Mouse (Mus musculus) C2C12 (cell line): ENCODE measurements around the gene Cdc34. TPM values are rescaled to one million over a fixed set of nuclear protein-coding genes. Genes with fewer than 3 reads are reported as not detected.

Experiments used
- H3K27me3 ChIP-seq: one replicate; pipeline ENCODE4 v1.6.1; 2011; ENCODE audit not compliant: control insufficient read depth, insufficient read depth, insufficient read length
- H3K36me3 ChIP-seq: one replicate; pipeline ENCODE4 v1.6.1; 2011; ENCODE audit not compliant: control insufficient read depth, insufficient read depth
- H3K4me3 ChIP-seq: one replicate; pipeline ENCODE4 v1.5.1; 2011; ENCODE audit warnings: mild to moderate bottlenecking, control low read depth; ENCODE audit not compliant: poor library complexity, insufficient read depth, severe bottlenecking
- H3K79me2 ChIP-seq: one replicate; pipeline ENCODE4 v1.6.1; 2011; ENCODE audit not compliant: control insufficient read depth, insufficient read depth
- H3K79me3 ChIP-seq: one replicate; pipeline ENCODE4 v1.6.1; 2011; ENCODE audit warnings: low read depth, control low read depth
- H3ac ChIP-seq: one replicate; pipeline ENCODE3; 2011; ENCODE audit warnings: low read depth; ENCODE audit not compliant: control insufficient read depth, insufficient read length
- CEBPB ChIP-seq: IDR thresholded peaks from one replicate; pipeline ENCODE4 v1.6.1; 2011; ENCODE audit warnings: low read depth, mild to moderate bottlenecking, control low read depth, moderate library complexity
- CTCF ChIP-seq: IDR thresholded peaks from one replicate; pipeline ENCODE4 v1.5.1; 2011; ENCODE audit not compliant: control insufficient read depth, insufficient read depth, insufficient read length
- FOSL1 ChIP-seq: IDR thresholded peaks from one replicate; pipeline ENCODE4 v1.8.0; 2011; ENCODE audit warnings: mild to moderate bottlenecking, low read length; ENCODE audit not compliant: poor library complexity, insufficient read depth, severe bottlenecking
- MAX ChIP-seq: IDR thresholded peaks from one replicate; pipeline ENCODE4 v1.6.1; 2011; ENCODE audit warnings: mild to moderate bottlenecking, control low read depth
- MYOD1 ChIP-seq: IDR thresholded peaks from one replicate; pipeline ENCODE4 v1.6.1; 2011; ENCODE audit warnings: low read depth; ENCODE audit not compliant: control insufficient read depth, insufficient read length
- MYOG ChIP-seq: IDR thresholded peaks from one replicate; pipeline ENCODE4 v1.6.1; 2011; ENCODE audit not compliant: control insufficient read depth, insufficient read length; ENCODE audit errors: extremely low read depth
- USF1 ChIP-seq: IDR thresholded peaks from one replicate; pipeline ENCODE4 v1.6.1; 2011; ENCODE audit warnings: low read depth, mild to moderate bottlenecking, control low read depth, moderate library complexity
- long read RNA-seq, 2 experiments: library from polyadenylated mRNA; unstranded; transcript quantifications; one replicate each; pipeline ENCODE4 v2.0.0; 2019 to 2020
- polyA plus RNA-seq: library from polyadenylated mRNA; unstranded; fragments of >200 nt; fragmentation: generic; extraction: Trizol; gene quantifications from one replicate; pipeline ENCODE4 v1.2.1, GENCODE M21; 2012; ENCODE audit warnings: missing spikeins

The Cdc34 gene
- polyA plus RNA-seq, result 235 TPM
- long read RNA-seq, experiment 1, partial matches to known transcripts, result 6 of 12 reads
- long read RNA-seq, experiment 1, other reads (novel, unspliced or antisense), result 3 of 12 reads
- long read RNA-seq, experiment 2, partial matches to known transcripts, result 0 of 2 reads
- long read RNA-seq, experiment 2, other reads (novel, unspliced or antisense), result 1 of 2 reads

- Histone ChIP-seq H3K36me3 (peaks cover 36% of the 10 kb centered on the region), H3K79me3 (peaks cover 42% of the 10 kb centered on the region), H3K79me2 (peaks cover 47% of the 10 kb centered on the region), H3ac (peak within 1 kb of the TSS; percentile 78), H3K4me3 (peak within 1 kb of the TSS; percentile 99), H3K27me3 (no peaks in the 10 kb centered on the region)
- TF ChIP-seq CEBPB, result no peak
- no peak for TF ChIP-seq USF1
- no peak for TF ChIP-seq MYOD1
- no peak for TF ChIP-seq FOSL1
- peak; percentile 60 for TF ChIP-seq MAX
- TF ChIP-seq MYOG, result no peak
- TF ChIP-seq CTCF, result no peak
Observed at GRCm38 (mm10) chr10:79681591-79682245, at the start of gene Cdc34. Cdc34 (plus strand) TSS chr10:79682195.

- no peak overlapping the region for H3K4me3 ChIP-seq
- peaks cover 13% of the 10 kb centered on the region for H3K27me3 ChIP-seq
- no peaks in the 10 kb centered on the region for H3K79me3 ChIP-seq
- no peaks in the 10 kb centered on the region for H3K36me3 ChIP-seq
- peak overlapping the region; percentile 39 for H3ac ChIP-seq
- TF ChIP-seq FOSL1, result peak; percentile 83
- peak; percentile 97 for TF ChIP-seq USF1
- no peak for TF ChIP-seq MYOG
- peak; percentile 12 for TF ChIP-seq MYOD1
- peak; percentile 97 for TF ChIP-seq MAX
- no peak for TF ChIP-seq CTCF
- TF ChIP-seq CEBPB, result peak; percentile 71
- H3K79me2 ChIP-seq, result no peaks in the 10 kb centered on the region
Observed at GRCm38 (mm10) chr10:79633006-79633777, 48.8 kb upstream of the Cdc34 start.

GRCm38 (mm10) chr10:79636287-79636686, 45.7 kb upstream of the Cdc34 start:
- Histone ChIP-seq H3K4me3 (no peak overlapping the region), H3K36me3 (no peaks in the 10 kb centered on the region), H3K27me3 (peaks cover 17% of the 10 kb centered on the region), H3K79me2 (no peaks in the 10 kb centered on the region), H3ac (no peak overlapping the region), H3K79me3 (no peaks in the 10 kb centered on the region)
- TF ChIP-seq FOSL1 (no peak), USF1 (no peak), MYOG (no peak), CEBPB (no peak), MYOD1 (no peak), CTCF (no peak), MAX (no peak)

- H3K27me3 ChIP-seq, result peaks cover 18% of the 10 kb centered on the region
- no peaks in the 10 kb centered on the region for H3K79me3 ChIP-seq
- TF ChIP-seq CEBPB (no peak), MAX (no peak), FOSL1 (no peak), USF1 (no peak), MYOG (no peak), MYOD1 (no peak), CTCF (no peak)
- H3ac ChIP-seq, result peak within 1 kb of the TSS; percentile 92
- peak within 1 kb of the TSS; percentile 14 for H3K4me3 ChIP-seq
- no peaks in the 10 kb centered on the region for H3K36me3 ChIP-seq
- no peaks in the 10 kb centered on the region for H3K79me2 ChIP-seq
Observed at GRCm38 (mm10) chr10:79637128-79638110, 44.6 kb upstream of the Cdc34 start, which contains the start of gene Shc2. Shc2 (minus strand) TSS chr10:79637918.
